Mouse (Mus musculus): ENCODE measurements around the gene Naa38. TPM values are rescaled to one million over a fixed set of nuclear protein-coding genes. Genes with fewer than 3 reads are reported as not detected.

The Naa38 gene
- polyA plus RNA-seq, 1 experiment from 2014 or later = 164 TPM

GRCm38 (mm10) chr11:69433189-69433588, 37.9 kb downstream of the Naa38 start:
- Histone ChIP-seq H3K4me2 (replicated peaks; ENCODE audit: low read depth) (no peak overlapping the region), H3K4me3 (ENCODE audit: low read depth, low read length) (no peak overlapping the region), H3K4me1 (replicated peaks; ENCODE audit: control insufficient read depth, insufficient read depth, low read length) (peaks cover 4% of the 10 kb centered on the region; the same call in 1 of the 2 replicates), H3K9me3 (ENCODE audit: control insufficient read depth) (no peaks in the 10 kb centered on the region), H3K9ac (ENCODE audit: low read depth, low read length) (no peak overlapping the region), H3K27me3 (replicated peaks; ENCODE audit: control insufficient read depth, insufficient read depth, low read length) (no peaks in the 10 kb centered on the region), H3K36me3 (ENCODE audit: control insufficient read depth, insufficient read depth) (no peaks in the 10 kb centered on the region), H3K27ac (ENCODE audit: low read depth, low read length) (no peak overlapping the region)
- 66% methylated on average over 6 of the region's 6 CpGs for WGBS
- ATAC-seq = no peak
- TF ChIP-seq CTCF (IDR thresholded peaks at IDR 0.05; ENCODE audit: low read depth) = no peak

DNA sequence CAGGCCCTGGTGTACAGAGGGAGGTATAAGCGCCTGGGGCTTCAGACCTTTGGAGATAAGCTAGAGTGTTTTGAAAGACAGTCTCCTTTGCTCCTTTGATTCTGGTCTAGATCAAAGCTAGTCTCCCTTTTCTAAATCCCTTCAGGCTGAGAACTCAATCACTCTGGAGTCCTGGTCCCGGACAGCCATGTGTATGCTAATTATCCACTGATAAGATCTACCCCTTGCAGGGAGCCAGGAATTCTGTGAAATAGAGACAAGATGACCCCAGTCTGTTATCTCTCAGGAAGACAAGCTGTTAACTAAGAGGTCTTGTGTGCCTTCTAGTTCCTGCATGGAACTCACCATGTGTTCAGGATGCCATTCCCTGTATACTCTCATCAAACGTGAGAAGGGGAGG, 42.0 kb downstream of the Naa38 start:
- H3K27me3 ChIP-seq (replicated peaks; ENCODE audit: control insufficient read depth, insufficient read depth, low read length) = no peaks in the 10 kb centered on the region
- no peak overlapping the region for H3K4me2 ChIP-seq (replicated peaks; ENCODE audit: low read depth)
- H3K27ac ChIP-seq (ENCODE audit: low read depth, low read length) = no peak overlapping the region
- 53% methylated on average over 3 of the region's 3 CpGs for WGBS
- H3K36me3 ChIP-seq (ENCODE audit: control insufficient read depth, insufficient read depth) = no peaks in the 10 kb centered on the region
- no peaks in the 10 kb centered on the region for H3K4me1 ChIP-seq (replicated peaks; ENCODE audit: control insufficient read depth, insufficient read depth, low read length)
- no peak overlapping the region for H3K4me3 ChIP-seq (ENCODE audit: low read depth, low read length)
- no peak for TF ChIP-seq CTCF (IDR thresholded peaks at IDR 0.05; ENCODE audit: low read depth)
- no peak for ATAC-seq
- no peaks in the 10 kb centered on the region for H3K9me3 ChIP-seq (ENCODE audit: control insufficient read depth)
- no peak overlapping the region for H3K9ac ChIP-seq (ENCODE audit: low read depth, low read length)

GRCm38 (mm10) chr11:69443328-69443727, 48.0 kb downstream of the Naa38 start:
- no peak for TF ChIP-seq CTCF (IDR thresholded peaks at IDR 0.05; ENCODE audit: low read depth)
- H3K36me3 ChIP-seq (ENCODE audit: control insufficient read depth, insufficient read depth) = no peaks in the 10 kb centered on the region
- no peaks in the 10 kb centered on the region for H3K9me3 ChIP-seq (ENCODE audit: control insufficient read depth)
- peak; percentile 86 for ATAC-seq
- no peaks in the 10 kb centered on the region for H3K27me3 ChIP-seq (replicated peaks; ENCODE audit: control insufficient read depth, insufficient read depth, low read length)
- H3K9ac ChIP-seq (ENCODE audit: low read depth, low read length) = no peak overlapping the region
- no peak overlapping the region for H3K4me2 ChIP-seq (replicated peaks; ENCODE audit: low read depth)
- 8% methylated on average over 5 of the region's 5 CpGs for WGBS
- no peak overlapping the region for H3K4me3 ChIP-seq (ENCODE audit: low read depth, low read length)
- no peak overlapping the region for H3K27ac ChIP-seq (ENCODE audit: low read depth, low read length)
- no peaks in the 10 kb centered on the region for H3K4me1 ChIP-seq (replicated peaks; ENCODE audit: control insufficient read depth, insufficient read depth, low read length)

Other genes starting within 250 kb of the Naa38 start
- gene Alox12b, start 238.5 kb upstream of the Naa38 start, polyA plus RNA-seq (2015; fragmentation: Nextera tagmentation; extraction: Ambion mirVana) = 0.08 and 0.13 TPM in 2 replicates
- gene Alox8, start 197.6 kb upstream of the Naa38 start, polyA plus RNA-seq (2015; fragmentation: Nextera tagmentation; extraction: Ambion mirVana) = not detected in 2 replicates
- gene Gucy2e, start 158.5 kb upstream of the Naa38 start, polyA plus RNA-seq (2015; fragmentation: Nextera tagmentation; extraction: Ambion mirVana) = 0.03 TPM in 1 of 2 replicates, not detected in the other
- gene Cntrob, start 71.7 kb upstream of the Naa38 start, polyA plus RNA-seq (2015; fragmentation: Nextera tagmentation; extraction: Ambion mirVana) = 7.4 and 7.9 TPM in 2 replicates
- gene Trappc1, start 71.5 kb upstream of the Naa38 start, polyA plus RNA-seq (2015; fragmentation: Nextera tagmentation; extraction: Ambion mirVana) = 173 and 182 TPM in 2 replicates
- gene Kcnab3, start 69.2 kb upstream of the Naa38 start, polyA plus RNA-seq (2015; fragmentation: Nextera tagmentation; extraction: Ambion mirVana) = 1.3 and 1.4 TPM in 2 replicates
- gene Rnf227, start 55.0 kb upstream of the Naa38 start, polyA plus RNA-seq (2015; fragmentation: Nextera tagmentation; extraction: Ambion mirVana) = 7.8 and 7.9 TPM in 2 replicates
- 19.4 and 24.8 TPM in 2 replicates for gene Chd3, start 26.1 kb upstream of the Naa38 start, polyA plus RNA-seq (2015; fragmentation: Nextera tagmentation; extraction: Ambion mirVana)
- 8.6 and 8.9 TPM in 2 replicates for gene Cyb5d1, start 144 bp downstream of the Naa38 start, polyA plus RNA-seq (2015; fragmentation: Nextera tagmentation; extraction: Ambion mirVana)
- 24.1 and 24.9 TPM in 2 replicates for gene Tmem88, start 2.7 kb downstream of the Naa38 start, polyA plus RNA-seq (2015; fragmentation: Nextera tagmentation; extraction: Ambion mirVana)
- gene Kdm6b, start 18.2 kb downstream of the Naa38 start, polyA plus RNA-seq (2015; fragmentation: Nextera tagmentation; extraction: Ambion mirVana) = 18.2 and 23.6 TPM in 2 replicates
- gene Dnah2, start 153.6 kb downstream of the Naa38 start, polyA plus RNA-seq (2015; fragmentation: Nextera tagmentation; extraction: Ambion mirVana) = 8.0 and 8.7 TPM in 2 replicates
- gene Efnb3, start 164.7 kb downstream of the Naa38 start, polyA plus RNA-seq (2015; fragmentation: Nextera tagmentation; extraction: Ambion mirVana) = 4.4 and 4.6 TPM in 2 replicates
- gene Wrap53, start 184.8 kb downstream of the Naa38 start, polyA plus RNA-seq (2015; fragmentation: Nextera tagmentation; extraction: Ambion mirVana) = 14.3 and 14.7 TPM in 2 replicates
- gene Trp53, start 184.9 kb downstream of the Naa38 start, polyA plus RNA-seq (2015; fragmentation: Nextera tagmentation; extraction: Ambion mirVana) = 48.0 and 49.6 TPM in 2 replicates
- gene Atp1b2, start 210.5 kb downstream of the Naa38 start, polyA plus RNA-seq (2015; fragmentation: Nextera tagmentation; extraction: Ambion mirVana) = 5.9 and 7.5 TPM in 2 replicates
- gene Shbg, start 222.4 kb downstream of the Naa38 start, polyA plus RNA-seq (2015; fragmentation: Nextera tagmentation; extraction: Ambion mirVana) = 0.24 TPM in 1 of 2 replicates, not detected in the other
- 34.1 and 40.3 TPM in 2 replicates for gene Sat2, start 226.5 kb downstream of the Naa38 start, polyA plus RNA-seq (2015; fragmentation: Nextera tagmentation; extraction: Ambion mirVana)
- gene Fxr2, start 237.5 kb downstream of the Naa38 start, polyA plus RNA-seq (2015; fragmentation: Nextera tagmentation; extraction: Ambion mirVana) = 9.8 and 10.8 TPM in 2 replicates

All from intestine, postnatal 0 days (tissue).